Mouse (Mus musculus): ENCODE results near the gene Ttll3. TPM values are rescaled to one million over a fixed set of nuclear protein-coding genes. Genes with fewer than 3 reads are reported as not detected.

The Ttll3 gene
- polyA plus RNA-seq, 1 experiment, result 1.9 TPM

GRCm38 (mm10) chr6:113395501-113395900 lies 6.4 kb downstream of the Ttll3 start:
- Histone ChIP-seq H3K79me2 (ENCODE audit: control insufficient read depth, insufficient read depth) (no peaks in the 10 kb centered on the region), H3K36me3 (ENCODE audit: control insufficient read depth, insufficient read depth) (peaks cover 16% of the 10 kb centered on the region), H3K27me3 (ENCODE audit: control insufficient read depth, insufficient read depth, insufficient read length) (no peaks in the 10 kb centered on the region), H3K4me2 (ENCODE audit: low read depth) (no peak overlapping the region), H3ac (ENCODE audit: control insufficient read depth, insufficient read length) (no peak overlapping the region), H3K4me3 (no peak overlapping the region)
- TF ChIP-seq POLR2A (IDR thresholded peaks at IDR 0.05; ENCODE audit: insufficient read length, low read depth) (no peak), POLR2AphosphoS2 (IDR thresholded peaks at IDR 0.05; ENCODE audit: insufficient read length, low read depth) (no peak), MAX (IDR thresholded peaks at IDR 0.05; ENCODE audit: low read depth) (no peak), TCF3 (IDR thresholded peaks at IDR 0.05; ENCODE audit: insufficient read length, low read depth) (no peak), CEBPB (IDR thresholded peaks at IDR 0.05; ENCODE audit: insufficient read depth, poor library complexity, severe bottlenecking) (no peak), USF1 (IDR thresholded peaks at IDR 0.05; ENCODE audit: low read depth) (no peak), E2F4 (IDR thresholded peaks at IDR 0.05; ENCODE audit: insufficient read depth) (no peak), REST (IDR thresholded peaks at IDR 0.05; ENCODE audit: insufficient read depth, insufficient read length) (no peak), MYOG (IDR thresholded peaks at IDR 0.05; ENCODE audit: control insufficient read depth in 1 of 3, insufficient read depth in 1 of 3, insufficient read length in 2 of 3, low read depth in 2 of 3) (no peak), SRF (IDR thresholded peaks at IDR 0.05; ENCODE audit: control insufficient read depth, insufficient read length, low read depth) (no peak), MYOD1 (IDR thresholded peaks at IDR 0.05; ENCODE audit: control insufficient read depth in 1 of 3, insufficient read length in 2 of 3, low read depth in 2 of 3) (no peak), TCF12 (IDR thresholded peaks at IDR 0.05; ENCODE audit: insufficient read depth, poor library complexity, severe bottlenecking) (no peak)

- peaks cover 14% of the 10 kb centered on the region for H3K36me3 ChIP-seq (ENCODE audit: control insufficient read depth, insufficient read depth)
- no peak for TF ChIP-seq POLR2A (IDR thresholded peaks at IDR 0.05; ENCODE audit: insufficient read length, low read depth)
- no peak for TF ChIP-seq POLR2AphosphoS2 (IDR thresholded peaks at IDR 0.05; ENCODE audit: insufficient read length, low read depth)
- TF ChIP-seq MYOG (IDR thresholded peaks at IDR 0.05; ENCODE audit: control insufficient read depth in 1 of 3, insufficient read depth in 1 of 3, insufficient read length in 2 of 3, low read depth in 2 of 3), result no peak
- no peak for TF ChIP-seq TCF3 (IDR thresholded peaks at IDR 0.05; ENCODE audit: insufficient read length, low read depth)
- no peak for TF ChIP-seq MYOD1 (IDR thresholded peaks at IDR 0.05; ENCODE audit: control insufficient read depth in 1 of 3, insufficient read length in 2 of 3, low read depth in 2 of 3)
- H3ac ChIP-seq (ENCODE audit: control insufficient read depth, insufficient read length), result no peak overlapping the region
Observed at GRCm38 (mm10) chr6:113396270-113397030, 7.4 kb downstream of the Ttll3 start.

GRCm38 (mm10) chr6:113402094-113402493 lies 13.0 kb downstream of the Ttll3 start:
- Histone ChIP-seq H3K27me3 (ENCODE audit: control insufficient read depth, insufficient read depth, insufficient read length) (no peaks in the 10 kb centered on the region), H3K4me2 (ENCODE audit: low read depth) (no peak overlapping the region), H3ac (ENCODE audit: control insufficient read depth, insufficient read length) (no peak overlapping the region), H3K36me3 (ENCODE audit: control insufficient read depth, insufficient read depth) (peaks cover 5% of the 10 kb centered on the region), H3K4me3 (no peak overlapping the region), H3K79me2 (ENCODE audit: control insufficient read depth, insufficient read depth) (no peaks in the 10 kb centered on the region)
- TF ChIP-seq CEBPB (IDR thresholded peaks at IDR 0.05; ENCODE audit: insufficient read depth, poor library complexity, severe bottlenecking), result no peak

More at GRCm38 (mm10) chr6:113396270-113397030, 7.4 kb downstream of the Ttll3 start:
- no peaks in the 10 kb centered on the region for H3K79me2 ChIP-seq (ENCODE audit: control insufficient read depth, insufficient read depth)
- no peak overlapping the region for H3K4me2 ChIP-seq (ENCODE audit: low read depth)
- H3K27me3 ChIP-seq (ENCODE audit: control insufficient read depth, insufficient read depth, insufficient read length), result no peaks in the 10 kb centered on the region
- H3K4me3 ChIP-seq, result no peak overlapping the region

- Histone ChIP-seq H3K79me2 (ENCODE audit: control insufficient read depth, insufficient read depth) (no peaks in the 10 kb centered on the region), H3K4me3 (no peak overlapping the region), H3K36me3 (ENCODE audit: control insufficient read depth, insufficient read depth) (no peaks in the 10 kb centered on the region), H3K4me2 (ENCODE audit: low read depth) (no peak overlapping the region), H3ac (ENCODE audit: control insufficient read depth, insufficient read length) (no peak overlapping the region), H3K27me3 (ENCODE audit: control insufficient read depth, insufficient read depth, insufficient read length) (no peaks in the 10 kb centered on the region)
- TF ChIP-seq USF1 (IDR thresholded peaks at IDR 0.05; ENCODE audit: low read depth), result no peak
- TF ChIP-seq TCF12 (IDR thresholded peaks at IDR 0.05; ENCODE audit: insufficient read depth, poor library complexity, severe bottlenecking), result no peak
- no peak for TF ChIP-seq POLR2A (IDR thresholded peaks at IDR 0.05; ENCODE audit: insufficient read length, low read depth)
- TF ChIP-seq E2F4 (IDR thresholded peaks at IDR 0.05; ENCODE audit: insufficient read depth), result no peak
- TF ChIP-seq MYOG (IDR thresholded peaks at IDR 0.05; ENCODE audit: control insufficient read depth in 1 of 3, insufficient read depth in 1 of 3, insufficient read length in 2 of 3, low read depth in 2 of 3), result no peak
- no peak for TF ChIP-seq SRF (IDR thresholded peaks at IDR 0.05; ENCODE audit: control insufficient read depth, insufficient read length, low read depth)
- TF ChIP-seq MYOD1 (IDR thresholded peaks at IDR 0.05; ENCODE audit: control insufficient read depth in 1 of 3, insufficient read length in 2 of 3, low read depth in 2 of 3), result no peak
- no peak for TF ChIP-seq TCF3 (IDR thresholded peaks at IDR 0.05; ENCODE audit: insufficient read length, low read depth)
- TF ChIP-seq MAX (IDR thresholded peaks at IDR 0.05; ENCODE audit: low read depth), result no peak
- TF ChIP-seq CEBPB (IDR thresholded peaks at IDR 0.05; ENCODE audit: insufficient read depth, poor library complexity, severe bottlenecking), result no peak
- TF ChIP-seq POLR2AphosphoS2 (IDR thresholded peaks at IDR 0.05; ENCODE audit: insufficient read length, low read depth), result no peak
- TF ChIP-seq REST (IDR thresholded peaks at IDR 0.05; ENCODE audit: insufficient read depth, insufficient read length), result no peak
Observed at GRCm38 (mm10) chr6:113404649-113405448, 15.8 kb downstream of the Ttll3 start.

All from myocyte (in vitro differentiated cells).